Mouse (Mus musculus): Measurements from ENCODE around the gene St5.

- no peak for TF ChIP-seq HCFC1 (IDR thresholded peaks at IDR 0.05; ENCODE audit: borderline replicate concordance, insufficient read depth, low read length)
- no peak for TF ChIP-seq ZC3H11A (IDR thresholded peaks at IDR 0.05; ENCODE audit: borderline replicate concordance, low read depth, low read length)
- no peak for TF ChIP-seq ZNF384 (IDR thresholded peaks at IDR 0.05; ENCODE audit: low read depth, low read length)
- no peak for TF ChIP-seq CHD2 (IDR thresholded peaks at IDR 0.05; ENCODE audit: low read depth, low read length)
Measured at GRCm38 (mm10) chr7:109544792-109545191, 158.6 kb downstream of the St5 start.
